Mouse (Mus musculus): Measurements from ENCODE around the gene Foxn3.

Foxn3 gene

DNA sequence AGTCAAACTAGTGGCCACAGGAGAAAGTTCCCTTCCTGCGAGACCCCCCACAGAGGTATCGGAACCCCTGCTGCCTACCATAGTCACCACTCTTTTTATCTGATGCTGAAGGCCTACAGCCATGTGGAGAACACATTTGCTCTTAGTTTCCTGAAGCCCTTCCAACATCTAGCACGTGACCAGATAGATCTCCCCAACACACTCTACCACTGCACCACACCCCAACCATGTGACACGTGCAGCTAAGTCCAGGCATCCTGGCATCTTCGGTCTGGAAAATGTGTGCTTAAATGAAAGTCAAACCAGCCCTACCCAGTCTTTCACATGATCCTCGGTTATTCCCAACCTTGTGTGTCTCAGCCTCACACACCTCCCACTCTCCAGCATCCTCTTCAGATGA, 200.4 kb downstream of the Foxn3 start:
- DNase-seq (ENCODE audit: inconsistent age in 2 of 2, low spot score in 1 of 2) = no peak

GRCm38 (mm10) chr12:99361752-99362132, 201.6 kb downstream of the Foxn3 start:
- DNase-seq (ENCODE audit: inconsistent age in 2 of 2, low spot score in 1 of 2) = no peak

GRCm38 (mm10) chr12:99360958-99361751, 202.2 kb downstream of the Foxn3 start:
- DNase-seq (ENCODE audit: inconsistent age in 2 of 2, low spot score in 1 of 2) = no peak

GRCm38 (mm10) chr12:99358698-99359097, 204.7 kb downstream of the Foxn3 start:
- DNase-seq (ENCODE audit: inconsistent age in 2 of 2, low spot score in 1 of 2) = no peak

DNA sequence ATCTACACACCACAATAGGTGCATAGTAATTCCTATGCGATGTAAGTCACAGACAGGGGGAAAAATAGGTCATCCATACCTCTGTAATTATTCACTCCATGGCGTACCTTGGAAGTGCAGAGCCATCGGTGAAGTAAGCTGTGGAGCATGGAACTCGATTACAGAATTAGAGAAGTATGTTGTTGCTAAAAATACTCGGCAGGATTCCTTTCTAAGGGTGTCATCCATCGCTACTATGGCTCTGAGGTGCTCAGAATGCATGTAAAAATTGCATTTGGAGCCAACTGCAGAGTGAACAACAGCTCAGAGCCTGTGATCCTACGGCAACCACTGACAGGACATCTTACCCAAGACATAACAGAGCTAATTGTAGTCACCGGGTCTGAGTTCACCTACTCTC, 206.7 kb downstream of the Foxn3 start:
- DNase-seq (ENCODE audit: inconsistent age in 2 of 2, low spot score in 1 of 2) = no peak

- DNase-seq (ENCODE audit: inconsistent age in 2 of 2, low spot score in 1 of 2) = no peak
Measured at GRCm38 (mm10) chr12:99353692-99354091, 209.7 kb downstream of the Foxn3 start.

- DNase-seq (ENCODE audit: inconsistent age in 2 of 2, low spot score in 1 of 2) = no peak
Measured at GRCm38 (mm10) chr12:99352583-99352982, 210.8 kb downstream of the Foxn3 start.

- peak; percentile 66 to 85 for DNase-seq (ENCODE audit: inconsistent age in 2 of 2, low spot score in 1 of 2)
Measured at GRCm38 (mm10) chr12:99352136-99352535, 211.2 kb downstream of the Foxn3 start.

DNA sequence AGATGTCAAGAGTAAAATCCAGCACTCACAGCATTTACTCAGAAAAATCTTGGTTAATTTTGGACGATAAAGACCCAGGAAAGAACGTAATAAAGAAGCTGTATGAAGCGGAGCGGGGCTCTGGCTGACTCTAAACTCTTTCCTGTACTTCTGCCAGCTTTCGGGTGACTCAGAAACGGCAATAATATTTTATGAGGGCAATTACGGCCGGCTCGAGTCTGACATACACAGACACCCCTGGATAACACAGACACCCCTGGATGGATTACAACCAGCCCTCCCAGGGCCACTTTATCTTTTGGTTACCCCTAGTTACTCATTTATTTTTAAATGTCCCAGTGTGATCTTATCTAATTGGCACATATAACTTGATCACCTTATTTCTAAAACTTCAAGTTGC, 211.7 kb downstream of the Foxn3 start:
- DNase-seq (ENCODE audit: inconsistent age in 2 of 2, low spot score in 1 of 2) = peak; percentile 63 to 90

DNA sequence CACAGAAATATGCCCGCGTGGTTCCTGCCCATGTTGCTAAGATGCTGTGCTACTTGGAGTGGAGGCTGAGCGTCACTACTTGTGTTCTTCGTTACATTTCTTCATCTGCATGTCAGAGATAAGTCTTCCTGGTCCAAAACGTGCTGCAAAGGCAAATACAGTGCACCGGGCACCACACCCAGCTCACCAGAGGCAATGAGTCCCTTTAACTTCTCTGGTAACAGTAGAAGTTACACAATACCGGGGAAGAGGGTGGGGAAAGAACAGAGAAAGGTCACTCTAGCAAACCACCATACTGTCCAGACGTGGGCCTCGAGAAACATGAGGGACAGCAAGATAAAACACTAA, 213.8 kb downstream of the Foxn3 start:
- DNase-seq (ENCODE audit: inconsistent age in 2 of 2, low spot score in 1 of 2) = no peak

- no peak for DNase-seq (ENCODE audit: inconsistent age in 2 of 2, low spot score in 1 of 2)
Measured at GRCm38 (mm10) chr12:99348940-99349649, 214.3 kb downstream of the Foxn3 start.

DNA sequence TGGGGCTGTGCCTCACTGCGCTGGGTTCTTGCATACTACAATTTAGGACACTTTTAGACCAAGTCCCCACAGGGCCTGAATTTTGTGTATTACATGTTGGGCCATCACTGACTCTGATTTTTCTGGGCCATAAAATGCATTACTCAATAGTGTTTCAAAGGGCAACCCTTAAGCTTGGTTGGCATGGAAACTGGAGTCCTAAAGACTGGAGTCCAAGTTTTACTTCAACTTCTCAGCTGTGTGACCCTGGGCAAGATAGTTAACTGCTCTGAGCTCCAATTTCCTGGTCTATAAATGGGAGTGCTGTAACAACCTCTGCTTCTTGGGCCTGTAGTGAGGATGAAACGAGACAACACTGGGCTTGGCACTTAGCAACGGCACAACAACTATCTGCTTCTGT, 215.9 kb downstream of the Foxn3 start:
- peak in 1 of 2 experiments; percentile 53 for DNase-seq (ENCODE audit: inconsistent age in 2 of 2, low spot score in 1 of 2)

- DNase-seq (ENCODE audit: inconsistent age in 2 of 2, low spot score in 1 of 2) = no peak
Measured at GRCm38 (mm10) chr12:99346982-99347381, 216.4 kb downstream of the Foxn3 start.

GRCm38 (mm10) chr12:99345323-99345722, 218.1 kb downstream of the Foxn3 start:
- DNase-seq (ENCODE audit: inconsistent age in 2 of 2, low spot score in 1 of 2) = no peak

GRCm38 (mm10) chr12:99343378-99343777, 220.0 kb downstream of the Foxn3 start:
- no peak for DNase-seq (ENCODE audit: inconsistent age in 2 of 2, low spot score in 1 of 2)

- DNase-seq (ENCODE audit: inconsistent age in 2 of 2, low spot score in 1 of 2) = no peak
Measured at GRCm38 (mm10) chr12:99342160-99342559, 221.2 kb downstream of the Foxn3 start.

GRCm38 (mm10) chr12:99341751-99342150, 221.6 kb downstream of the Foxn3 start:
- no peak for DNase-seq (ENCODE audit: inconsistent age in 2 of 2, low spot score in 1 of 2)

GRCm38 (mm10) chr12:99340418-99341182, 222.8 kb downstream of the Foxn3 start:
- no peak for DNase-seq (ENCODE audit: inconsistent age in 2 of 2, low spot score in 1 of 2)

DNA sequence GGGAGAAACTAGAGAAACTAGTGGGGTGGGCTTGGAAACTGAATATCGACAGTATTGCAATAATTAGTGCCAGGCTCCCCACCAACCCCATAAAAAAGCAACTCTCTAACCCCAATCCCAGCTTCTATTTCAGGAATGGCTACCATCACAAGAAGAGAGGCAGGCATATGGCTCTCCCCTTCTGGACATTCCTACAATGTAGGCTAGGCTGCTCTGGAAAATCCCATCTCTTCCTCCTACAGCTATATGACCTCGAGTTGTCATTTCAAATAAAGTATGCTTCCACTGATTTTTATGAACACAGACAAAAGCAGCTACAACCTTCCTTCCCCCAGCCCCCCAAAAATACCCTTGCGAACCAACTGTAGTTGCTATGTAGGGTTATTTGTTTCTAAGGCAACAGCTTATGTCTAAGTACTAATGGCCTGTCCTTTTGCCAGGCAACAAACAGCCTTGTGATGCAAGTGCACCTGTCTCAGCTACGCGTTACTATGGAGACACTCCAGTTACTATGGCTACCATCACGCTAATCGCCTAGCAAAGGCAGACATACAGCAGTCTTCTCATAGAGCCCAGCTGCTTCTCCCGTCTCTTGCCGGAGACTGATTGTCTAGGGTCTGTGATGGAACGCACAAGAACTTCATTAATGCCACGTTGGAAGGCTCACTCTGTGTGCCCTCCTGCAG, 223.6 kb downstream of the Foxn3 start:
- peak in 1 of 2 experiments; percentile 72 for DNase-seq (ENCODE audit: inconsistent age in 2 of 2, low spot score in 1 of 2)

- no peak for DNase-seq (ENCODE audit: inconsistent age in 2 of 2, low spot score in 1 of 2)
Measured at GRCm38 (mm10) chr12:99338754-99339153, 224.6 kb downstream of the Foxn3 start.

DNA sequence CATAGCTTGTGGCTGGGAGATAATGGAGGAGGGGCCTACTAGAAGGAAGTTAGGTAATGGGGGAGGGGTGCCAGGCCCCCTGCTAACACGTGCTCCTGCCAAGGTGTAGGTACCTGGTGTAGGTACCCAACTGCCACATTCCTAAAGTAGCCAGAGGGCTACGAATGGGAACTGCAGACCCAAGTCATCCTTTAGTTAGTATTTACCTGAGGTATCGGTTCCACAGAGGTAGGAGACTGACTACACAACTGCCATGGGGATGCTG, 226.3 kb downstream of the Foxn3 start:
- DNase-seq (ENCODE audit: inconsistent age in 2 of 2, low spot score in 1 of 2) = no peak

Measured in adrenal gland, adult (tissue).